Mouse (Mus musculus) heart, adult 8-10 months (tissue): ENCODE results near the gene Cnot3. TPM values are rescaled to one million over a fixed set of nuclear protein-coding genes. Genes with fewer than 3 reads are reported as not detected.
"Not testable (repeated sequence)": the region's sequence is repeated elsewhere in the genome, so short reads cannot be mapped to it uniquely, and the experiment has no call there.

ENCODE experiments used
- DNase-seq: peaks from one replicate; pipeline ENCODE4 v3.0.0; 2022; ENCODE audit warnings: low spot score
- total RNA-seq, 4 experiments: library from RNA; stranded (reverse); gene quantifications; 2 replicates each; pipeline ENCODE4 v1.2.4; 2022

Gene Cnot3
- total RNA-seq: 10 to 100 TPM; 19.5 to 26.0 (median 23.2) TPM

- DNase-seq: peak; percentile 99
Measured at GRCm38 (mm10) chr7:3644672-3645487, at the start of gene Cnot3. Cnot3 (plus strand) TSS chr7:3645268.

GRCm38 (mm10) chr7:3597755-3598154 lies 47.3 kb upstream of the Cnot3 start:
- not testable (repeated sequence) for DNase-seq

- peak; percentile 71 for DNase-seq
Measured at GRCm38 (mm10) chr7:3601119-3601518, 43.9 kb upstream of the Cnot3 start.

- no peak for DNase-seq
Measured at GRCm38 (mm10) chr7:3606798-3607197, 38.3 kb upstream of the Cnot3 start.

GRCm38 (mm10) chr7:3607391-3607790 lies 37.7 kb upstream of the Cnot3 start:
- DNase-seq: no peak

GRCm38 (mm10) chr7:3608668-3609067 lies 36.4 kb upstream of the Cnot3 start:
- no peak for DNase-seq

- peak; percentile 55 for DNase-seq
Measured at GRCm38 (mm10) chr7:3609082-3609481, 36.0 kb upstream of the Cnot3 start.

- DNase-seq: no peak
Measured at GRCm38 (mm10) chr7:3610437-3610836, 34.6 kb upstream of the Cnot3 start.

- no peak for DNase-seq
Measured at GRCm38 (mm10) chr7:3611006-3611405, 34.1 kb upstream of the Cnot3 start.

- no peak for DNase-seq
Measured at GRCm38 (mm10) chr7:3614021-3614420, 31.0 kb upstream of the Cnot3 start.

GRCm38 (mm10) chr7:3616057-3616388 lies 29.0 kb upstream of the Cnot3 start, which contains the start of gene Oscar:
Oscar (minus strand) TSS chr7:3616157.
- no peak for DNase-seq

- no peak for DNase-seq
Measured at GRCm38 (mm10) chr7:3616389-3617241, 28.5 kb upstream of the Cnot3 start.

- DNase-seq: peak; percentile 87
Measured at GRCm38 (mm10) chr7:3617242-3617995, 27.6 kb upstream of the Cnot3 start, which contains the start of gene Ndufa3. Ndufa3 (plus strand) TSS chr7:3617373.

- no peak for DNase-seq
Measured at GRCm38 (mm10) chr7:3629030-3629429, 16.0 kb upstream of the Cnot3 start.

- peak; percentile 97 for DNase-seq
Measured at GRCm38 (mm10) chr7:3629543-3630477, 15.3 kb upstream of the Cnot3 start, which contains the start of the genes Tfpt and Prpf31. Tfpt (minus strand) TSS chr7:3629929. Prpf31 (plus strand) TSS chr7:3629985.

GRCm38 (mm10) chr7:3630478-3630815 lies 14.6 kb upstream of the Cnot3 start:
- DNase-seq: no peak

GRCm38 (mm10) chr7:3643412-3643811 lies 1.7 kb upstream of the Cnot3 start:
- no peak for DNase-seq

- no peak for DNase-seq
Measured at GRCm38 (mm10) chr7:3643843-3644242, 1.2 kb upstream of the Cnot3 start.

- no peak for DNase-seq
Measured at GRCm38 (mm10) chr7:3644348-3644671, 758 bp upstream of the Cnot3 start.

GRCm38 (mm10) chr7:3645488-3646025 lies 489 bp downstream of the Cnot3 start:
- no peak for DNase-seq

GRCm38 (mm10) chr7:3646188-3646587 lies 1.1 kb downstream of the Cnot3 start:
- DNase-seq: no peak
